Mouse (Mus musculus): ENCODE data around the gene Gm45021.

GRCm38 (mm10) chr6:48596545-48597232 lies 7.3 kb downstream of the Gm45021 start:
- TF ChIP-seq CTCF (conservative IDR thresholded peaks at IDR 0.05 in 1 of 2, IDR thresholded peaks at IDR 0.05 in 1 of 2; ENCODE audit: low read depth in 2 of 2, low read length in 2 of 2) (no peak), POLR2A (IDR thresholded peaks at IDR 0.05; ENCODE audit: low read depth, low read length) (no peak), HCFC1 (IDR thresholded peaks at IDR 0.05; ENCODE audit: low read depth, low read length) (no peak), ZC3H11A (IDR thresholded peaks at IDR 0.05; ENCODE audit: low read depth, low read length) (no peak), MAFK (IDR thresholded peaks at IDR 0.05; ENCODE audit: insufficient replicate concordance, low read length) (no peak), EP300 (IDR thresholded peaks at IDR 0.05; ENCODE audit: low read length) (no peak), RAD21 (IDR thresholded peaks at IDR 0.05; ENCODE audit: low read depth, low read length) (no peak), ETS1 (conservative IDR thresholded peaks at IDR 0.05; ENCODE audit: low read depth, low read length) (no peak), ZMIZ1 (IDR thresholded peaks at IDR 0.05; ENCODE audit: low read depth, low read length) (no peak), JUN (IDR thresholded peaks at IDR 0.05; ENCODE audit: insufficient read depth, low read depth, low read length) (no peak), MXI1 (IDR thresholded peaks at IDR 0.05; ENCODE audit: low read depth, low read length) (no peak), KAT2A (IDR thresholded peaks at IDR 0.05; ENCODE audit: insufficient replicate concordance, low read length) (no peak), ZNF384 (IDR thresholded peaks at IDR 0.05; ENCODE audit: low read depth, low read length) (no peak), PAX5 (IDR thresholded peaks at IDR 0.05; ENCODE audit: low read length) (no peak)
